Mouse (Mus musculus): Measurements from ENCODE around the gene Arntl2. TPM values are rescaled to one million over a fixed set of nuclear protein-coding genes. Genes with fewer than 3 reads are reported as not detected.
A peak's percentile ranks its signal among the peaks of the same experiment; 100 is the strongest.
"Not testable (repeated sequence)": the region's sequence is repeated elsewhere in the genome, so short reads cannot be mapped to it uniquely, and the experiment has no call there.

Gene Arntl2
- total RNA-seq (2021) (1 to 10 TPM; 1.6 TPM), polyA plus RNA-seq (2012; rRNA removed) (6.1 and 8.9 TPM in 2 replicates)
- long read RNA-seq = 0 reads

DNA sequence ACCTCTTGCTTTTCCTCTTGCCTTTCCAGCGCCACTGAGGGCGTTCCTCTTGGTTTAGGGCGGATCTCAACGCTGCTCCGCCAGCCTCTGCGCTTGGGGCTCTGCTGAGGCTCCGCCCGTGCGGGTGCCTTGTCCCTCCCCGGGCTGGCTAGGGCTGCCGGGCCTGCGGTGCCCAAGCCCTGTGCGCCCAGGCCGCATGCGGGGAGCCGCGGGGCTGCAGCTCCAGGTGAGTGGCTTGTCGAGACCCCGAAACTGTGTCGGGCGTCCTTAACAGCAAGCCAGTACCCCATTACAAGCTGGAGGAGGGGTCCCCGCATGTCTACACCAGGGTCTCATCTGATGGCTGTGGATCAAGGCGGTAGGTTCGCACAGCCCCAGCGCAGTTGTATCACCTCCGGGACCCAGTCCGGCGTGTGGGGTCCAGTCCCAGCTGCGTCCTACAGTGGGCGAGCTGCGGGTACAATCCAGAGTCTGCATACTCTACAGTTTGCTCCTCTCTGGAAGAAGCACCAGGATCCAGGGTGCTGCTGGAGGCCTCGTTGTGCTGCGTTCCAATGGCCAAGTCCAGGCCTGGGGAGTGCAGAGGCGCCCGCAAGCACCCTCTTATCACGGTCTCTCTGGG lies at the start of gene Arntl2:
TSS of gene Arntl2 (plus strand) at position 132 of the 622 bp plus-strand sequence.
- peak; percentile 89 for DNase-seq

DNA sequence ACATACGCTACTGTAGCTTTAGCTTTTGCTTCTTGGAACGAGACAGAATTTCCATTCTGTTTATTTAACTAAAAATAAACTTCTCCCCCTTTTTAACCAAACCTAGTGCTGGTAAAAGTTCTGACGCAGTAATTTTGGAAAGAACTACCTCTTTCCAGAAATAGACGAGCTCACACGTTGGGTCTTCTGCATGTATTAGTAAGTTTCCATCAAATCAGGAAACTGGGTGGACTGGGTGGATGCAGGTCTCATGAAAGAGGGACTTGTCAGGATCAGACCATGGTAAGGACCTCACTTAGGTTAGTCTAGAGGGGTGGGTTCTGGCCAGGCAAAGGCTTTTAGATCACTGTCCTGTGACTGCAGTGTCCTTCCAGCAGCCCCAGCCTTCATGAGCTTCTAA lies 49.3 kb upstream of the Arntl2 start:
- no peak for DNase-seq

DNA sequence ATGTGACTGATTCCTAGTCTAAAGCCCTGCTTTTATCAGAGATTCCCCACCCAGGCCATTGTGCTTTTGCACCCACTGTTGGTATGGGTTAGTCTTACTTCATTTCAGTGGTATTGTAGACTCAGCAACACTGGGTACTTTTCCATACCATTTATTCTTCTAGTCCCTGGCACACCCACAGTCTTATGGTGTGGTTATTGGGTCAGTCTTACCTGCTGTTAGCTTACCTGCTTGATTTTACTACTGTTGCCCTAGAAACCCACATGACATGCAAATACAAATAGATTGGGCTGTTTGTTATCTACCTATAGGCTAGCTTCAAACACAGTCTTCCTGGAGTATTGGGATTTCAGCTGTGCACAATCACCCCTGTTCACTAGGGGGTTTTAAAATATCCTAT lies 48.8 kb upstream of the Arntl2 start:
- DNase-seq = no peak

DNA sequence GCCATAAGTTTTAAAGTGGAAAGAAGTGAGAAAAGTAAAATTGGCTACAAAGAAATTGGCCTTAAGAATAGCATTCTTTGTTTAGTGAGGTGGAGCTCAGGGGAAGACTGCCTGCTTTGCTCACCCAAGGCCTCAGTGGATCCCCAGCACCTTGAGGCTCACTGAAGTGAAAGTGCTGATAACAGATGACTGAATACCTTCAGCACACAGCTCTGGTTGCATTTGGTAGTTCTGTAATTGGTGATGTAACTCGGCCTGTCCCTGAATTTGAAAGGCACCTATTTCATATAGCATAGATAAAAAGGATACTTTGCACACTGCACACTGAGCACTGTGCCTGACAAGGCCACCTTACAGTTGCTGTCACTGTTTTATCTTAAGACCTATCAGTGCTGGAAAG lies 47.6 kb upstream of the Arntl2 start:
- peak; percentile 10 for DNase-seq

DNA sequence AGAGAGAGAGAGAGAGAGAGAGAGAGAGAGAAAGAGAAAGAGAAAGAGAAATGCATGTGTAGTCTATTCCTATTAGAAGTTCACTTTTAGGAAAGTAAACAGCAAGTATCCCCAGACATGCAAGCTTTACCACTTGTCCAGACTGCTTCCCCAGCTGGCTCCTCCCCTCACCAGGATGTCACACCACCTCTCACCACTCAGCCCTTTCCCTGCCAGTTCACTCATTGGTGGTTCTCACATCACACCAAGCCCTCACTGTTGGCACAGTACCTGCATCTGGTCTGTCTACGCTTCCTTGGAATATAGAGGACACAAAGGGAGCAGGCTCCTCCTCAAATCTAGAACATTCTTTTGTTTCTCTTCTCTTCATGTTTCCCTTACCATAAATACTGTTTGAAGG lies 44.2 kb upstream of the Arntl2 start:
- peak; percentile 25 for DNase-seq

DNA sequence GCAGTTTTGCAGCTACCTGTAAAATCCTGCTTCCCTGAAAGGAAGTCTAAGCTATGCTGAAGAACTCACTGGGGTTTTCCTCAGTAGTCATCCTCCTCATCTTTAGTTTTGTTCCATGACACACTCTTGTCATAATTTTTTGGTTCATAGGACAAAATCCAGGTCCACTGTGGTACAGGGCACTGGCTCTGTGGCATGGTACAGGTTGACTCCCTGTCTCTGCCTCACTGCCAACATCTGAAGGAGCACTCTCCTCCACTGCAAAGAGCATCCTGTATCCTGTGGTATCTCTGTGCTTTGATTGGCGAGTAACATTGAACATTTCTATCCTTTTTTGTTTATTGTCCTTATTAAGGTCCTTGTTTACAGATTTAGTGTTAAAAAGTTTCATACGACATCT lies 43.7 kb upstream of the Arntl2 start:
- no peak for DNase-seq

DNA sequence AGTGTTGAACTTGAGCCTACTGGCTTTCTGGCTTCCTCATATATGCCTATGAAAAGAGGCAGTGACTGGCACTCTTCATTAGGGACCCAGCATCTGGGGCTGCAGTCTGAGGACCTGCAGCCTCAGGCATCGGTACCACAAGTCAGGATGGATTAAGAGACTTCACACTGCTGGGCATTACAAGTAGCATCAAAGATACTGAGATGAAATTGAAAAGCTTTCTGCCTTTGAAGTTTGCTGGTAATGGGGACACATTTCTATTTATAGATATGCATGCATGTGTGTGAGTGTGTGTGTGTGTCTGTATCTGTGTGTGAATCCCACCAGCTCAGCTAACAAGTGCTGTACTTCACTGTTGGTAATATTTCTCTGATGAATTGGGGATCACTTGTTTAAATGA lies 43.2 kb upstream of the Arntl2 start:
- no peak for DNase-seq

DNA sequence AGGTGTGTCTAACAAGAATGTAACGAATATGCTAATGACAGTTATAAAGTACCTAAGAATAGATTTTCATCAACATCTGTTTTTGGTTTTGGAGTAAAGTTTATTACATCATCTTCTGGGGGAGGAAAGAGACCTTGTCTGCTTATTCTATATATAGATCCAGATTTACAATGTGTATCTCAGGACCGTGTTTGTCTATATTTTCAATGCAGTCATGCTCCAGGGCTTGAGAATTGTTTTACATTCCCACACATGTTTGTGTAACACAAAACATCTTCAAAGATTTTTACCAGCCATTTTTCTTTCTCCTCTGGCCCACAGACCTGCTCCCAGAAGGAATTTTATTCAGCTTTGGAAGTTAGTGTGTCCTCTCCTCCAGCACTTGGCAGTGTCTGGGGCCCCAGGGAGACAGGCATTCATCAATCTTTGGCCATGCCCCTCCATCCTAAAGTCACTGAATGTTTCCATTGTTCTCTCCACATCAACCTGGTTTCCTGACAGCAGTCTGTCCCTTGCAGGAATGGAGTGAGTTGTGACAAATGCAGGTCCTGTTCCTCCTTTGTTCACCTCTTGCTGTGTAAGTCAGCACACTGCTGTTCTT lies 42.2 kb upstream of the Arntl2 start:
- no peak for DNase-seq

DNA sequence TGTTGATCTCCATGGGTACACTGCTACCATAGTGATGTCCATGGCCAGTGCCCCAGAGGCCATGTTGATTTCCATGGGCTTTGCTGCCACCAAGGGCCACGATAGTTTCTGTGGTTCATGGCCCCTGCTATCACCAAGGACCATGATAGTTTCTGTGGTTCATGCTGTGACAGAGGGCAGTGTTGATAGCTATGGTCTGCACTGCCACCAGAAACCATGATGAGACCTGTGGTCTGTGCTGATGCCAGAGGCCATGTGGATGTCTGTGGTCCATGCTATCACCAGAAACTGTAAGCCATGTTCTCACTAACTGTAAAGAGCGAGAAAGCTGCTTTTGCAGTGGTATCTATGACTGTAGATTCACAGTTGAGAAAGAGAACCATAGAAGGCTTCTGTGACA lies 40.7 kb upstream of the Arntl2 start:
- DNase-seq = no peak

DNA sequence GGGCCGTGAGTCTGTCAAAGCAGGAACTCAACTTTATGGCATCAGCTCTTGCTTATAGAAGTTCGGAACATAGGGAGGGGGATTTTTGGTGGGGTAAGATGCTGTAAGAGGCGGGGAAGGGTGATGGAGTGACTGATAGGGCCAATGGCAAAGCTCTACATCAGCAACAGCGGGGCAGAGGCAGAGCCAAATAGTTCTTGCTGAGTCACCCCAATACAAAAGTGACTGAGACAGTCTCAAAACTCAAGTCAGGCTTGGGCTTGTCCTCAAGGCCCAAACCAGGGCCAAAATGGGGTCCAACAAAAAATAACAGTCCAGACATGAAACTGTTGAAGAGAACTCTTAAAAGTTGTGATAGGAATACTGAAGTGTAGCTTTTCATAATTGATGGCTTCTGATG lies 40.2 kb upstream of the Arntl2 start:
- DNase-seq = no peak

DNA sequence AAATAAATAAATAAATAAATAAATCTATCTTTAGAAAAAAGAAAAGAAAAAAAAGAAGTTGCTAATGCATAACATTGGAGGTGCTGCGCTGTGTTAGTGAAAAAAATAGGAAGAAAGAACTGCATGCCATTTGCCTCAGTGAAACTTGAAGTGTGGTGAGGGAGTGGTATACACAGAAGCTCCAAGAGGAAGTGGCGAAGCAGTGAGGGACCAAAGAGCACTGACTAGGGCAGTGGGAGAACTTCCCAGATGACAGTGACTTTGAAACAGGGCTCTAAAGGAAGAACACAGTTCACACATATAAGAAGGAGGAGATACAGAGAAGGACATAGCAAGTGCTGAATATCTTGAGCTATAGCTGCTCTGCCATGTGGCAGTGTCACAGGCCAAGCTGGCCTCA lies 36.8 kb upstream of the Arntl2 start:
- no peak for DNase-seq

DNA sequence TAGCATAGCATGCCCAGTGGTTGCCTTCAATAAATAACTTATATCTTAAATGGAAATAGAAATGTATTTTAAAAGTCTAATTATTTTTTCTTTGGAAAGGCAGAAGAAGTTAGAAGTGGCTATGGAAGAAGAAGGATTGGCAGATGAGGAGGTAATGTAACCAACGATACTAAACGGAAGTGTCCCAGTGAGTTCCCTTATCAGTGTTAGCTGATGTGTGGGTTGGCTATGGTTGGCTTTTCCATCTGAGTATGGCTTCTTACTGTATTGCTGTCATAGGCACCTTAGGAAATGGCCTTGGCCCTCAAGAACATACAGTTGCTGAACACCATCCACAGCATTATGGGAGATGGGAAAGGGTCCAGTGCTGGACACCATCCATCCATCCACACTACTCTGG lies 35.8 kb upstream of the Arntl2 start:
- DNase-seq = no peak

DNA sequence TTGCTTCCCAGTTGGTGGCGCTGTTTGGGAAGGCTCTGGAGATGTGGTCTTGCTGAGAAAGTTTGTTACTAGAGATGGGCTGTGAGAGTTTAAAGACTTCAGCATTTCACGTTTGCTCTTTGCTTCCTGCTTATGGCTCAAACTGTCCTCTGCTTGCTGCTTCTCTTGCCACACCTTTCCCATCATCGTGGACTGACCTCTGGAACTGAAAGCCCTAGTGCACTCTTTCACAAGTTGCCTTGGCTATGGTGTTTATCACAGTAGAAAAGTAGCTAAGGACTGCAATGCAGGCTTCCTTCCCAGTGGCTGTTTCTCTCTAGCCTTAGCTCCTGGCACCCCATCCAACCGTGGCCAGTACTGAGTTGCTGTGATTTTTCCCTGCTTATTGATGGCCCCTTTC lies 35.1 kb upstream of the Arntl2 start:
- DNase-seq = no peak

DNA sequence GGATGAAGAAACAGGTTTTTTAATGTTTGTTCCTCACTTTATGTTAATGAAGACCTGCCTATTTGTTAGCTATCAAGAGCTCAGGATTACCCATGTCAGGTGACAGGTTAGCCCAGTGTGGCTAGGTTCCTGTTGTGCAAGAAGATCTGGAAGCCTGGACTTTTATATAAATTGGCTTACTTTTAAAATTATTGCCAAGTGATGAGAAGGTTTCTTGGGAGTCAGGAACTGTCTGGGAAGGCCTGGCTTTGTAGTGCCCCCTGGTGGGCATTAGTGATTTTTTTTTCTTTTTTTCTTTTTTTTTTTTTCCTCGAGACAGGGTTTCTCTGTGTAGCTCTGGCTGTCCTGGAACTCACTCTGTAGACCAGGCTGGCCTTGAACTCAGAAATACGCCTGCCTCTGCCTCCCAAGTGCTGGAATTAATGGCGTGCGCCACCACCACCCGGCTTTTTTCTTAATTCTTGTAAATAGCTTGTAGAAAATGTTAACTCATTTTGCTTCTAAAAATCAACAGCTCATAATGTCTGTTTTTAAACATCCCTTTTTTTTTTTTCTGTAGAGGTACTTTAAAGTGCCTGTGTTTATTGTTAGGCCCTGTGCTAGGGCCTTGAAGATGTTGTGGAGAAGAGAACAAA lies 33.5 kb upstream of the Arntl2 start:
- DNase-seq = no peak

DNA sequence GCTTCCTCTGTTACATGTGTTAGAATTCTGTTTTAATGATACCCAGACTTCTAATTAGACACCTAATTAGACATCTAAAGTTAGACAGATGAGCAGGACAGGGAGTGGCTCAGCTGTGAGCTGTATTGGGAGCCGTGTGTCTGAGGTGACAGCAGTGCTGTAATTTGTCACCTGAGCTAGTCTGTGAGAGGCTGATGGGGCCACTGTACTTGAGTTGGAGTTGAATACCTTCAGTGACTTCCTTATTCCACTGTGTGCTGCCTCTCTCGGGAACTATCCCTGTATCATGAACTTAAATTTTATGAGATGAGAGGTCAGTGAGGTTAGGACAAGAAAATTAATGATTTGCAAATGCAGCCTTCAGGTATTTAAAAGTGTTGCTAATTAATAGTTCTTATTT lies 31.3 kb upstream of the Arntl2 start:
- DNase-seq = no peak

DNA sequence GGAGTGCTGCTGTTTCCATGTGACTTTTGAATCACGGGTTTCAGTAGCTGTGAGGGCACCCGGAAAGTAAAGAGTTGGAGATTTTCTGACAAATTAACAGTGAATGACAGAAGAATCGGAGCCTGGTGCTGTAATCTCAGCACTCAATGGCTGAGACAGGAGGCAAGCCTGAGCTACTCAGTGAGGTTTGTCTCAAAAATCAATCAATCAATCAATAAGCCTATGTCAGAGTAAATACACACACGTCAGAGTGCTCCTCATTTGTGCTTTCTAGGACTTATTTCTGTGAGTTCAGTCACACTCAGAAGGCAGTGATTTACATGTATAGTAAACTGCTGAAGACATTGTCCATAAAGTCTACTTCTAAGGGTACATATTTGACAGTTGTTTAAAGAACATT lies 30.6 kb upstream of the Arntl2 start:
- DNase-seq = no peak

DNA sequence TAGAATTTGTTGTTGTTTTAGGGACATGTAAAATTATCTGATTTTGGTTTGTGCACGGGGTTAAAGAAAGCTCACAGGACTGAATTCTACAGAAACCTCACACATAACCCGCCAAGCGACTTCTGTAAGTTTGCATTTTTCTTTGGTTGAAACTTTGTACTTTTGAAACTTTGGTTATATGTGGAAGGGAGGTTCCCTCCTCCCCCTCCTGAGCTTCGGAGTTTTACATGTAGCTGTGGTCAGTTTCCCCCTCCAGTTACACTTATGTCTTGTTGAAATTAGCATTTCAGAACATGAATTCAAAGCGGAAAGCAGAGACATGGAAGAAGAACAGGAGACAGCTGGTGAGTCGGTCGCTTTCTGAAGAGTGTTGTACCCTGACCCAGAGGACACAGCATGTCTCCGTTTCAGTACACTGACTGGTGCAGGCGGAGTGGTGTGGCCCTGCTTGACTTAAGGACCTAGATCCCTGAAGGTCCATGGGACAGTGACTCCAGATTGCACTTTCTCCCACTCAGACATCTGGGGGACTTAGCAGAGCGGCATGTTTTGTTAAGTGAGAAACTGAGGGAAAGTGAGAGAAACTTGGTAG lies 26.9 kb upstream of the Arntl2 start:
- DNase-seq = no peak

DNA sequence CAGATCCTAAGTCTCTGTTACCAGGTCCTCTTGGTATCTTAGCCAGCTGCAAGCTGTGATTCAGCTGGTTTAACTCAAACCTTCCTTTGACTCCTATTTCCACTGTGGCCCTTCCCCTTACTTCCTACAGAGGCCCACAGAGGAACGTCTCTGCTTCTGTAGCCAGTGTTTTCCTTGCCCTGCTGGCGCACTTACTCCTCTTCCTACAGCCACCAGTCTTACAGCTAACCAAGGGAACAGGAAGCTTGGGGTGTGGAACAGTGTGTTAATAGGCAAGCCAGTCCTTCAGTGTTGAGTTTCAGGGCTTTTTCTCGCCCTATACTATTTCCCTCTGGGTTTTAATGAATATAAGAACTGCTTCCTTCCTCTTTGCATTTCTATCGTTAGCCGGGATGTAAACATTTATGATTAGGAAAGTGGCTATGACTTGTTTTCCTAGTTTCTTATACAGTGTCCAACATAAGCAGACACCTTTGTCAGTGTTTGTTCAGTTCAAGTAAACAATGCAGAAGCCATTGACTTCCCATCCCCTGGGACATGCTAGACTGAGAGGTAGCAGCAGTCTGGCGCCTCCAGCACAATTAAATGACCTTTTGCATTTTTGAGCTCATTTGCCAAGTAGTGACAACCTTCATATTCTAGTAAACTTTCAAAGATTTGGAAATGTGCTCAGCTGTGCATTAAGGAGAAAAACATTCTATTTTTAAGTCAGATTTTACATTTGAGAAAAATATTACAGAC lies 25.7 kb upstream of the Arntl2 start:
- DNase-seq = no peak

DNA sequence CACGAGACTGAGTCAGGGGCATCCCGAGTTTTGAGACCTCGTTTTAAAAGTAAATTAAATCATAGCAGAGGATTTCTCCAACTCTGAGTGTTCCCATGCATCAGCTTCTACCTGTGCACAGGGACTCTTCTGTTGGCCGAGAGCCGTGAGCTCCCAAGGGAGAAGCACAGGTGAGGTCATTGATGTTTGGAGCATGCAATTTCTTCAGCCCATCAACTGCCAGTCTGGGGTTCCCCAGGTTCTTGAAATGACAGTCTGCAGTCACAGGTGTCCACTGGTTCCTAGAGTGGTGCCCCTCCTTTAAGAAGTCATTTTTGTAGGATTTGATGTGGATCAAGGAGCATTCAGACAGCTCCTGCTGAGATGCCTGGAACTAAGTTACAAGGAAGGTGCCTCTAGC lies 25.0 kb upstream of the Arntl2 start:
- no peak for DNase-seq

DNA sequence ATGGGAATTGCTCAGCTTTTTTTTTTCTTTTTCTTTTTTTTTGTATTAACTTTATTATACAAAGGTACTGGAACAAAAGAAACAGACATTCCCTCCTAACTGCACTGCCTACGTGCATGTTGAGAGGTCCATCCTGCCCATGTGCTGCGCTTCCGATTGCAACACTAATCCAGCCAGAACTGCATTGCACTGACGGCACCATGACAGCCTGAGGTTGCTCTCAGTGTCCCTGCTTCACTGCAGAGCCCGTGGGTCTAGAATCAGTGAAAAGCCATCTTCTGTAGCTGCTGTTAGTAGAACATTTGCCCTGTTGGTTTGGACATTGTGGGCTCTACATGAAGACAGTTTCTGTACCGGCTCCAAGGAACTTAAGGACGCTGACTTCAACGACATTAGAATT lies 20.0 kb upstream of the Arntl2 start:
- DNase-seq = not testable (repeated sequence)

DNA sequence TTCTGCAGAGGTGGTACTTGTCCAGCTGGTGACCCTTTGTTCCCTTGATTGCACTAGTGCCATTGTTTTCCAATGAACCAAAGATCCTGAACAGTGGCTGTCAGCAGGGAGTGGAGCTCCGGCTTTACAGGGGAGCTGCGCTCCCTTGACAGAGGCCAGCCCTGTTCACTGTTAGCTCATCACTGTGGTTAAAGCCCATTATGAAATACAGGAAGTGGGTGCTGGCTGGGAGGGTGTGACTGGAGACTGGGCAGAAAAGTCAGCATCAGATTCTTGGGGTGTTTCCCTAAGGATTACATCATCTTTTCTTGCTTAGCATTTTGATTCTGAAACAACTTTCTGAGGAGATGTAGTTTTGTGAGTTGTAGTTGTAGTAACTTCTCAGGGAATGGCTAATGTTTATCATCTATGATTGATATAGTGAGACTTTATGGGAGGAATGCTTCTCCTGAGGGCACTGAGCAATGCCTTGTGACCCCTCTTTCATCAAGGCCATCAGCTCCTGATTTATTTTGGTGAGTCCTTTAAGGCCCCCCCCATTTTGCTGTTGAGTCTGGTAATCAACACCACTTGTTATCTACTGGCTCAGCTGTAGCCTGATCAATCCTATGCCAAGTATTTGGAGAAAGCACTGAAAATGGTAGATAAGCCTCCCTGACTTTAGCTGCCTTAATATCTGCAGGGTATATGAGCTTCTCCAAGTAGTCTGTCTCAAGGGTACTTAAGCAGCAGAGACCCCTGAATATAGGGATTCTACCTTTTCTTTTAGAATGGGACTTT lies 19.1 kb upstream of the Arntl2 start:
- DNase-seq = peak; percentile 40

DNA sequence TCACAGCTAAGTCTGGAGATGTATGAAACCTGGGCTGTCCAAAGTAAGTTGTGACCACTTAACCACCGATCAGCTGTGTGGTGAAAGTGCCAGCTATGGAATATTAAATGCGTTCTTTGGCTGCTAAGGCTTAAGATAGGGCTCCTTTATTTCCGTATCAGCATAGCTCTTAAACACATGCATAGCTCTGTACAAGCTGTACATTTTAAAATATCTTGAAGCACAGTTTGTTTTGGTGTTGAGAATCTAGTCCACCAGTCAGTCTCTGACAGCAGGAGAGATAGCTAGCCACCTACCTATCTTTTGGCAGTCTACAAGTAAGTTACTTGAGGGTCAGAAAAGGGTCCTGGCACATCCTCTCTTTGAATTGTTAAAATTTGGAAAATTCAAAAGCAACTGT lies 17.8 kb upstream of the Arntl2 start:
- DNase-seq = no peak

All from adrenal gland, adult 2 months (tissue).